8 mouse cellular contexts compared by ENCODE assay signal in genomic region chr9:107569270-107569669, GRCm38 (mm10). TPM values are rescaled to one million over a fixed set of nuclear protein-coding genes. Genes with fewer than 3 reads are reported as not detected.
DNase-seq lines count a peak whose midpoint lies in the region; ATAC-seq and TF ChIP-seq lines count a peak whose summit lies in the region.

No protein-coding gene starts in this region.

- H3K27ac ChIP-seq in gastrocnemius, adult 2 months, result peak overlapping the region; percentile 94
- no peak overlapping the region for H3K27ac ChIP-seq in CH12.LX (ENCODE audit: insufficient read depth, low read depth)
- peak overlapping the region; percentile 87 for H3K27ac ChIP-seq in forebrain, embryonic 13.5 days
- peak overlapping the region; percentile 92 for H3K27ac ChIP-seq in liver, embryonic 16.5 days (ENCODE audit: low read length)

- peak; percentile 28 for ATAC-seq in forebrain, embryonic 13.5 days
- ATAC-seq in liver, embryonic 16.5 days (ENCODE audit: low read depth), result peak; percentile 2

- no peak for TF ChIP-seq POLR2A in CH12.LX (IDR thresholded peaks at IDR 0.05; ENCODE audit: low read depth, low read length)

- H3K9me3 ChIP-seq in CH12.LX (replicated peaks; ENCODE audit: low read length), result no peaks in the 10 kb centered on the region
- no peaks in the 10 kb centered on the region for H3K9me3 ChIP-seq in forebrain, embryonic 13.5 days (replicated peaks)
- H3K9me3 ChIP-seq in liver, embryonic 16.5 days (replicated peaks; ENCODE audit: control insufficient read depth, low read length), result no peaks in the 10 kb centered on the region

- peak overlapping the region; percentile 86 for H3K4me2 ChIP-seq in CH12.LX (ENCODE audit: insufficient read depth, low read depth, poor library complexity, severe bottlenecking)
- H3K4me2 ChIP-seq in forebrain, embryonic 13.5 days, result peak overlapping the region; percentile 95
- H3K4me2 ChIP-seq in liver, embryonic 16.5 days (ENCODE audit: low read depth, low read length), result peak overlapping the region; percentile 81

- in situ Hi-C loops in CH12.LX (cut with MboI; ENCODE audit: low pct_ligation_motif_present, low pct_unique_long_range_greater_than_20kb, low sequenced_read_pairs), result no loop called here

- peak overlapping the region; percentile 79 for H3K9ac ChIP-seq in CH12.LX (ENCODE audit: insufficient read depth, low read depth)
- H3K9ac ChIP-seq in forebrain, embryonic 13.5 days, result peak overlapping the region; percentile 89
- peak overlapping the region; percentile 80 for H3K9ac ChIP-seq in liver, embryonic 16.5 days (ENCODE audit: low read depth, low read length)

- no peaks in the 10 kb centered on the region; the same call in 1 of the 2 replicates for H3K79me2 ChIP-seq in CH12.LX (replicated peaks; ENCODE audit: control insufficient read depth, extremely low read depth, insufficient read depth, poor library complexity, severe bottlenecking)

- dilution Hi-C loops in CH12.LX (cut with MboI; ENCODE audit: extremely low pct_ligation_motif_present, extremely low pct_unique_long_range_greater_than_20kb, low sequenced_read_pairs), result no loop called here

- DNase-seq in gastrocnemius, adult 2 months, result no peak
- no peak for DNase-seq in gastrocnemius, postnatal 4 days (ENCODE audit: low spot score in 2 of 2)
- no peak for DNase-seq in CH12.LX (ENCODE audit: extremely low read depth)
- DNase-seq in left cerebral cortex, postnatal 10 days (ENCODE audit: extremely low spot score in 1 of 2, low spot score in 2 of 2), result no peak
- DNase-seq in ovary, adult 18-20 months (ENCODE audit: low spot score), result no peak
- no peak for DNase-seq in urinary bladder, postnatal 25 days (ENCODE audit: low spot score)

- peaks cover 37 to 62% of the 10 kb centered on the region in 2 experiments for H3K36me3 ChIP-seq in CH12.LX (replicated peaks in 1 of 2; ENCODE audit: control insufficient read depth in 1 of 2, insufficient read depth in 1 of 2, low read length in 1 of 2)
- peaks cover 59% of the 10 kb centered on the region for H3K36me3 ChIP-seq in forebrain, embryonic 13.5 days (ENCODE audit: poor library complexity, severe bottlenecking)
- peaks cover 4% of the 10 kb centered on the region for H3K36me3 ChIP-seq in liver, embryonic 16.5 days (ENCODE audit: control insufficient read depth, insufficient read depth)

- TF ChIP-seq CTCF in gastrocnemius, adult 2 months (IDR thresholded peaks at IDR 0.05), result no peak
- no peak for TF ChIP-seq CTCF in CH12.LX (conservative IDR thresholded peaks at IDR 0.05 in 1 of 2, IDR thresholded peaks at IDR 0.05 in 1 of 2; ENCODE audit: low read depth in 2 of 2, low read length in 2 of 2)

- no peaks in the 10 kb centered on the region for H3K27me3 ChIP-seq in CH12.LX (replicated peaks)
- H3K27me3 ChIP-seq in forebrain, embryonic 13.5 days, result no peaks in the 10 kb centered on the region
- H3K27me3 ChIP-seq in liver, embryonic 16.5 days (ENCODE audit: control insufficient read depth, insufficient read depth, low read depth, low read length), result no peaks in the 10 kb centered on the region

- WGBS in forebrain, embryonic 13.5 days, result under 1% methylated on average over 23 of the region's 23 CpGs
- WGBS in liver, embryonic 16.5 days (ENCODE audit: insufficient replicate concordance), result under 1% methylated on average over 23 of the region's 23 CpGs

- peaks cover 19 to 47% of the 10 kb centered on the region in 2 experiments for H3K4me1 ChIP-seq in CH12.LX (ENCODE audit: control insufficient read depth in 1 of 2, insufficient read depth in 2 of 2)
- H3K4me1 ChIP-seq in forebrain, embryonic 13.5 days, result peaks cover 57% of the 10 kb centered on the region
- H3K4me1 ChIP-seq in liver, embryonic 16.5 days (ENCODE audit: control insufficient read depth, low read depth, low read length), result peaks cover 69% of the 10 kb centered on the region

- intact Hi-C loops in gastrocnemius, adult 2 months (cut with DNase I), result no loop called here
- intact Hi-C loops in left cerebral cortex, postnatal 10 days (cut with DNase I), result no loop called here

- TF ChIP-seq EP300 in CH12.LX (IDR thresholded peaks at IDR 0.05; ENCODE audit: low read length), result no peak

- TF ChIP-seq RAD21 in CH12.LX (IDR thresholded peaks at IDR 0.05; ENCODE audit: low read depth, low read length), result no peak

- H3K4me3 ChIP-seq in gastrocnemius, adult 2 months, result peak overlapping the region; percentile 71
- H3K4me3 ChIP-seq in CH12.LX (replicated peaks in 1 of 3; ENCODE audit: low read depth in 2 of 3, low read length in 2 of 3, poor library complexity in 1 of 3), result peak overlapping the region; percentile 80 to 83 (median 80)
- H3K4me3 ChIP-seq in forebrain, embryonic 13.5 days, result peak overlapping the region; percentile 79
- peak overlapping the region; percentile 74 for H3K4me3 ChIP-seq in liver, embryonic 16.5 days (ENCODE audit: low read depth, low read length)

TF ChIP-seq in CH12.LX, 34 proteins besides CTCF, POLR2A, EP300 and RAD21 (continues in another document):
- TF ChIP-seq MYC (IDR thresholded peaks at IDR 0.05; ENCODE audit: low read depth, low read length) (no peak; the same call in 1 of the 2 replicates), HCFC1 (IDR thresholded peaks at IDR 0.05; ENCODE audit: low read depth, low read length) (no peak), MXI1 (IDR thresholded peaks at IDR 0.05; ENCODE audit: low read depth, low read length) (peak; percentile 96), MAFK (IDR thresholded peaks at IDR 0.05; ENCODE audit: insufficient replicate concordance, low read length) (no peak), JUND (conservative IDR thresholded peaks at IDR 0.05; ENCODE audit: low read depth, low read length) (no peak), IRF4 (IDR thresholded peaks at IDR 0.05; ENCODE audit: low read depth, low read length) (no peak), GABPA (IDR thresholded peaks at IDR 0.05; ENCODE audit: insufficient replicate concordance, low read depth, low read length) (no peak), ETS1 (conservative IDR thresholded peaks at IDR 0.05; ENCODE audit: low read depth, low read length) (no peak), UBTF (IDR thresholded peaks at IDR 0.05; ENCODE audit: low read depth, low read length) (no peak), ELF1 (IDR thresholded peaks at IDR 0.05; ENCODE audit: low read depth, low read length) (no peak), TBP (conservative IDR thresholded peaks at IDR 0.05; ENCODE audit: low read depth, low read length) (no peak), KAT2A (IDR thresholded peaks at IDR 0.05; ENCODE audit: insufficient replicate concordance, low read length) (no peak), ZMIZ1 (IDR thresholded peaks at IDR 0.05; ENCODE audit: low read depth, low read length) (no peak), USF1 (IDR thresholded peaks at IDR 0.05; ENCODE audit: low read depth, low read length) (peak; percentile 20; the same call in 1 of the 2 replicates), USF2 (conservative IDR thresholded peaks at IDR 0.05; ENCODE audit: low read depth, low read length) (no peak)

RNA-seq across cellular contexts. Expression of gene Hyal2, which starts 1.5 kb away (rescaled TPM):
- 10 to 100 TPM; 11.3 to 19.9 TPM for total RNA-seq in gastrocnemius, adult 2 months (2021)
- 10 to 100 TPM; 21.8 to 32.0 TPM for total RNA-seq in gastrocnemius, postnatal 4 days (2021)
- total RNA-seq in CH12.LX (2012; rRNA removed) (26.8 and 31.8 TPM in 2 replicates), CH12.LX (2014; rRNA removed) (14.6 and 16.4 TPM in 2 replicates)
- 23.0 and 30.9 TPM in 2 replicates for polyA plus RNA-seq in CH12.LX (2012; ENCODE audit: insufficient read length, low read depth)
- polyA plus RNA-seq in forebrain, embryonic 13.5 days (2015; fragmentation: Nextera tagmentation; extraction: Ambion mirVana), result 85.4 and 99.5 TPM in 2 replicates
- 48.9 and 50.2 TPM in 2 replicates for polyA plus RNA-seq in liver, embryonic 16.5 days (2015; fragmentation: Nextera tagmentation; extraction: Ambion mirVana)
- total RNA-seq in left cerebral cortex, postnatal 10 days (2021), result 10 to 100 TPM; 13.2 to 20.1 TPM

RNA-seq across cellular contexts. Expression of gene Tusc2, which starts 6.2 kb away (rescaled TPM):
- total RNA-seq in gastrocnemius, adult 2 months (2021), result 10 to 100 TPM; 35.6 to 35.7 TPM
- total RNA-seq in gastrocnemius, postnatal 4 days (2021), result 10 to 100 TPM; 20.3 to 21.5 TPM
- 23.0 and 31.5 TPM in 2 replicates for total RNA-seq in CH12.LX (2012; rRNA removed)
- 30.8 and 33.3 TPM in 2 replicates for total RNA-seq in CH12.LX (2014; rRNA removed)
- 39.1 and 39.2 TPM in 2 replicates for polyA plus RNA-seq in CH12.LX (2012; ENCODE audit: insufficient read length, low read depth)
- 80.7 and 84.8 TPM in 2 replicates for polyA plus RNA-seq in forebrain, embryonic 13.5 days (2015; fragmentation: Nextera tagmentation; extraction: Ambion mirVana)
- polyA plus RNA-seq in liver, embryonic 16.5 days (2015; fragmentation: Nextera tagmentation; extraction: Ambion mirVana), result 29.1 and 29.4 TPM in 2 replicates
- total RNA-seq in left cerebral cortex, postnatal 10 days (2021), result 10 to 100 TPM; 71.6 to 76.6 TPM

RNA-seq across cellular contexts. Expression of gene Hyal1, which starts 7.5 kb away (rescaled TPM):
- 1 to 10 TPM; 1.6 to 2.4 TPM for total RNA-seq in gastrocnemius, adult 2 months (2021)
- 1 to 10 TPM; 4.6 to 4.8 TPM for total RNA-seq in gastrocnemius, postnatal 4 days (2021)
- total RNA-seq in CH12.LX (2012; rRNA removed), result 0.38 and 0.59 TPM in 2 replicates
- total RNA-seq in CH12.LX (2014; rRNA removed), result 0.16 TPM in 1 of 2 replicates, not detected in the other
- 0.40 and 0.82 TPM in 2 replicates for polyA plus RNA-seq in CH12.LX (2012; ENCODE audit: insufficient read length, low read depth)
- 8.4 and 8.5 TPM in 2 replicates for polyA plus RNA-seq in forebrain, embryonic 13.5 days (2015; fragmentation: Nextera tagmentation; extraction: Ambion mirVana)
- polyA plus RNA-seq in liver, embryonic 16.5 days (2015; fragmentation: Nextera tagmentation; extraction: Ambion mirVana), result 3.3 and 3.8 TPM in 2 replicates
- total RNA-seq in left cerebral cortex, postnatal 10 days (2021), result 1 to 10 TPM; 3.1 to 4.3 TPM

RNA-seq across cellular contexts. Expression of gene Naa80, which starts 9.4 kb away (rescaled TPM):
- total RNA-seq in gastrocnemius, adult 2 months (2021), result 10 to 100 TPM; 11.8 to 14.7 TPM
- 10 to 100 TPM; 15.5 to 20.5 TPM for total RNA-seq in gastrocnemius, postnatal 4 days (2021)
- total RNA-seq in CH12.LX (2012; rRNA removed) (4.4 and 4.8 TPM in 2 replicates), CH12.LX (2014; rRNA removed) (0.70 and 1.7 TPM in 2 replicates)
- 5.5 and 9.3 TPM in 2 replicates for polyA plus RNA-seq in CH12.LX (2012; ENCODE audit: insufficient read length, low read depth)
- polyA plus RNA-seq in forebrain, embryonic 13.5 days (2015; fragmentation: Nextera tagmentation; extraction: Ambion mirVana), result 14.5 and 17.9 TPM in 2 replicates
- polyA plus RNA-seq in liver, embryonic 16.5 days (2015; fragmentation: Nextera tagmentation; extraction: Ambion mirVana), result 10.5 and 14.1 TPM in 2 replicates
- total RNA-seq in left cerebral cortex, postnatal 10 days (2021), result 1 to 10 TPM; 9.3 to 9.8 TPM

RNA-seq across cellular contexts. Expression of gene Hyal3, which starts 11.3 kb away (rescaled TPM):
- under 1 TPM; 0.22 to 0.33 TPM for total RNA-seq in gastrocnemius, adult 2 months (2021)
- under 1 TPM; 0.66 to 0.78 TPM for total RNA-seq in gastrocnemius, postnatal 4 days (2021)
- total RNA-seq in CH12.LX (2012; rRNA removed), result 0.13 TPM in 1 of 2 replicates, not detected in the other
- total RNA-seq in CH12.LX (2014; rRNA removed), result 0.12 TPM in 1 of 2 replicates, not detected in the other
- polyA plus RNA-seq in CH12.LX (2012; ENCODE audit: insufficient read length, low read depth), result 0.14 and 0.21 TPM in 2 replicates
- polyA plus RNA-seq in forebrain, embryonic 13.5 days (2015; fragmentation: Nextera tagmentation; extraction: Ambion mirVana), result 1.1 and 1.5 TPM in 2 replicates
- polyA plus RNA-seq in liver, embryonic 16.5 days (2015; fragmentation: Nextera tagmentation; extraction: Ambion mirVana), result 0.89 and 0.96 TPM in 2 replicates
- total RNA-seq in left cerebral cortex, postnatal 10 days (2021), result 1 to 10 TPM in 1 of 2 experiments, under 1 TPM in 1; 0.99 to 1.4 TPM
